Mouse (Mus musculus): Measurements from ENCODE around the gene Tacc2.

Tacc2 gene

GRCm38 (mm10) chr7:130719931-130720598, 142.8 kb downstream of the Tacc2 start:
- in situ Hi-C loops (cut with MboI, MseI) = no loop called here

GRCm38 (mm10) chr7:130720646-130721335, 143.6 kb downstream of the Tacc2 start:
- in situ Hi-C loops (cut with MboI, MseI) = no loop called here

- in situ Hi-C loops (cut with MboI, MseI) = no loop called here
These were observed 148.9 kb downstream of the Tacc2 start for GRCm38 (mm10) chr7:130726185-130726584.

- in situ Hi-C loops (cut with MboI, MseI) = no loop called here
These were observed 149.6 kb downstream of the Tacc2 start for GRCm38 (mm10) chr7:130726724-130727422.

- in situ Hi-C loops (cut with MboI, MseI) = no loop called here
These were observed 150.3 kb downstream of the Tacc2 start for GRCm38 (mm10) chr7:130727560-130727959.

GRCm38 (mm10) chr7:130731792-130732191, 154.6 kb downstream of the Tacc2 start:
- in situ Hi-C loops (cut with MboI, MseI) = no loop called here

GRCm38 (mm10) chr7:130732908-130733307, 155.7 kb downstream of the Tacc2 start:
- in situ Hi-C loops (cut with MboI, MseI) = no loop called here

- in situ Hi-C loops (cut with MboI, MseI) = no loop called here
These were observed 156.2 kb downstream of the Tacc2 start for GRCm38 (mm10) chr7:130733423-130733822.

GRCm38 (mm10) chr7:130734195-130734787, 157.1 kb downstream of the Tacc2 start:
- in situ Hi-C loops (cut with MboI, MseI) = no loop called here

- in situ Hi-C loops (cut with MboI, MseI) = no loop called here
These were observed 163.9 kb downstream of the Tacc2 start for GRCm38 (mm10) chr7:130741099-130741498.

- in situ Hi-C loops (cut with MboI, MseI) = no loop called here
These were observed 166.2 kb downstream of the Tacc2 start for GRCm38 (mm10) chr7:130743239-130744025.

GRCm38 (mm10) chr7:130749165-130749564, 171.9 kb downstream of the Tacc2 start:
- in situ Hi-C loops (cut with MboI, MseI) = no loop called here

- in situ Hi-C loops (cut with MboI, MseI) = loop anchor here (10.0 kb wide), 2 partner anchors 156 to 696 kb away; no protein-coding TSS in a partner anchor
These were observed 173.7 kb downstream of the Tacc2 start for GRCm38 (mm10) chr7:130750752-130751490.

GRCm38 (mm10) chr7:130751678-130752077, 174.4 kb downstream of the Tacc2 start:
- in situ Hi-C loops (cut with MboI, MseI) = loop anchor here (10.0 kb wide), 2 partner anchors 157 to 697 kb away; no protein-coding TSS in a partner anchor

- in situ Hi-C loops (cut with MboI, MseI) = loop anchor here (10.0 kb wide), 2 partner anchors 160 to 700 kb away; no protein-coding TSS in a partner anchor
These were observed 177.6 kb downstream of the Tacc2 start for GRCm38 (mm10) chr7:130754790-130755189.

GRCm38 (mm10) chr7:130756343-130756835, 179.2 kb downstream of the Tacc2 start:
- in situ Hi-C loops (cut with MboI, MseI) = loop anchor here (10.0 kb wide), 2 partner anchors 162 to 702 kb away; no protein-coding TSS in a partner anchor

- in situ Hi-C loops (cut with MboI, MseI) = loop anchor here (10.0 kb wide), 2 partner anchors 163 to 703 kb away; no protein-coding TSS in a partner anchor
These were observed 180.2 kb downstream of the Tacc2 start for GRCm38 (mm10) chr7:130757326-130757865.

GRCm38 (mm10) chr7:130762071-130762897, 185.0 kb downstream of the Tacc2 start:
- in situ Hi-C loops (cut with MboI, MseI) = no loop called here

GRCm38 (mm10) chr7:130764160-130764559, 186.9 kb downstream of the Tacc2 start:
- in situ Hi-C loops (cut with MboI, MseI) = no loop called here

Data from T-helper 1 cell (primary cell).